Mouse (Mus musculus): Measurements from ENCODE around the gene Adcy5. TPM values are rescaled to one million over a fixed set of nuclear protein-coding genes. Genes with fewer than 3 reads are reported as not detected.

The Adcy5 gene
- polyA plus RNA-seq, 1 experiment from 2014 or later = 8.4 TPM

DNA sequence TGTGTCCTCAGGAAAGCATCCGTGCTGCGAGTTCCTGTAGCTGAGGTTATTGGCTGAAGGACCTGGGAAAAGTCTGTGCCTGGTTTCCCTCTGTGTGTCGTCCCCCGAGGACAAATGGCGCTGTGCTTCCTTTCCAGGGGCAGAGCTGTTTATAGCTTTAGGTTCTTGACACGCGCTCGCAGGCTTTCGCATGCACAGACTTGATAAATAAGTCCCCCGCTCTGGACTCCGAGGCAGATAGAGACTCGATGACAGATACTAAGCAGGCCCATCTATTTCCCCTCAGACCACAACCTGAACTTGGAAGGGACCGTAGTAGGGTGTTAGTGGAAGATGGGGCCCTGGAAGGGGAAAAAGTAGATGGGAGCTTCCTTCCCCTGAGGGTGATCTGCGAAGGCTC lies 70.0 kb downstream of the Adcy5 start:
- no peaks in the 10 kb centered on the region for H3K9me3 ChIP-seq (ENCODE audit: control insufficient read depth, low read length)

DNA sequence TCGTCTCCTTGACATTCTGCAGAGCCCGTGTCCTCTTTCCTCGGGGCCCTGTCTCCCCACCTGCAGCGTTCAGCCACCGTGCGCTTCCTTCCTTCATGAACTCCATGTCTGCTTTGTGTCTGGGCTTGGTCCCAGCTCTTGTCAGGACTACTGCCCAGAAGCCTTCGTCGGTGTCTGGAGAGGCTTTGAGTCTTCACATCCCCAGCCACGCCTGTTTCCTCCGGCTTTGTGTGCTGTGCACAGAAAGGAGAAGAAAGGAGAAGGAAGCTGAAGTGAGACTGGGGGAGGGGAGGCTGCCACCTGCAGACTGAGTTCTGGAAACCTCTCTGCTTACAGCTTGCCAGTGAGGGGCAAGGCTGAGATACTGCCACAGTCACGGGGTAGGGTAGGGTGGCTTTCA lies 74.9 kb downstream of the Adcy5 start:
- WGBS = 49% methylated on average over 11 of the region's 11 CpGs
- H3K4me3 ChIP-seq (replicated peaks; ENCODE audit: low read depth, low read length) = no peak overlapping the region
- no peaks in the 10 kb centered on the region for H3K36me3 ChIP-seq (ENCODE audit: control insufficient read depth, insufficient read depth, low read length)
- H3K9ac ChIP-seq (replicated peaks; ENCODE audit: low read length) = no peak overlapping the region
- no peaks in the 10 kb centered on the region for H3K9me3 ChIP-seq (ENCODE audit: control insufficient read depth, low read length)
- ATAC-seq (ENCODE audit: low FRiP score, low TSS enrichment) = no peak
- H3K27me3 ChIP-seq (ENCODE audit: control insufficient read depth, insufficient read depth, low read length) = no peaks in the 10 kb centered on the region
- no peak overlapping the region for H3K27ac ChIP-seq (replicated peaks; ENCODE audit: low read depth, low read length)
- no peak overlapping the region for H3K4me2 ChIP-seq (ENCODE audit: low read length)
- H3K4me1 ChIP-seq (ENCODE audit: control insufficient read depth, insufficient read depth, low read length) = peaks cover 10% of the 10 kb centered on the region; the same call in 1 of the 2 replicates
- no peak for DNase-seq

More for the DNA sequence above, 70.0 kb downstream of the Adcy5 start:
- ATAC-seq (ENCODE audit: low FRiP score, low TSS enrichment) = no peak
- Histone ChIP-seq H3K36me3 (ENCODE audit: control insufficient read depth, insufficient read depth, low read length) (no peaks in the 10 kb centered on the region), H3K9ac (replicated peaks; ENCODE audit: low read length) (no peak overlapping the region), H3K27me3 (ENCODE audit: control insufficient read depth, insufficient read depth, low read length) (no peaks in the 10 kb centered on the region), H3K4me2 (ENCODE audit: low read length) (no peak overlapping the region), H3K4me3 (replicated peaks; ENCODE audit: low read depth, low read length) (no peak overlapping the region), H3K4me1 (ENCODE audit: control insufficient read depth, insufficient read depth, low read length) (no peaks in the 10 kb centered on the region), H3K27ac (replicated peaks; ENCODE audit: low read depth, low read length) (no peak overlapping the region)
- WGBS = 90% methylated on average over 14 of the region's 14 CpGs
- DNase-seq = no peak

DNA sequence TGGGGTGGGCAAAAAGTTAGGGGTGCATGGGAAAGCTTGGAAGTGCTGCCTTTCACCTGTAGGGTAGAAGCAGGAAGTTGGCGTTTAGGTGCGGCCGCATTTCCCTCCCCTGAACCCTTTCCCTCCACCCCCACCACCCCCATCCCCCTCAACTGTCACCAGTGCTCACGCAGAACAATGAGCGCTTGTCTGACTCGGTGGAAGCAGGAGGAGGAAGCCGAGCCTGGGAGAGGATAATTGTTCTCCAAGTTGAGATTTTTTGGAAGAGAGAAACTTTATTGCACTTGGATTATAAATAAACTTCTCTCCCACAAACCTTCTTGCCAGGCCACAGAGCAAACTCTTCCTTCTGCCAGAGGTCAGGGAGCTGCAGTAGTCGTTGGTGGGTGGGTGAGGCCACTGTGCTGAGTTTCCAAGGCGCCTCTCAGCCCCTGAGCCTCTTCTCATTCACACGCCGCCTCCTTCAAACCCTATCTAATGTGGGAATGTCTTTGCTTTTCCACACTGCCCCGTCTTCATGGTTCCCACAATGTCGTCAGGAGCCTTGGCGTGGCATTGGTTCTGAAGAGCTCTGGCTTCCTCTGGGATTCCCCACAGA lies 77.6 kb downstream of the Adcy5 start:
- Histone ChIP-seq H3K9ac (replicated peaks; ENCODE audit: low read length) (no peak overlapping the region), H3K9me3 (ENCODE audit: control insufficient read depth, low read length) (no peaks in the 10 kb centered on the region), H3K4me1 (ENCODE audit: control insufficient read depth, insufficient read depth, low read length) (peaks cover 12% of the 10 kb centered on the region; the same call in 1 of the 2 replicates), H3K4me3 (replicated peaks; ENCODE audit: low read depth, low read length) (no peak overlapping the region), H3K27ac (replicated peaks; ENCODE audit: low read depth, low read length) (no peak overlapping the region), H3K36me3 (ENCODE audit: control insufficient read depth, insufficient read depth, low read length) (no peaks in the 10 kb centered on the region), H3K4me2 (ENCODE audit: low read length) (no peak overlapping the region), H3K27me3 (ENCODE audit: control insufficient read depth, insufficient read depth, low read length) (no peaks in the 10 kb centered on the region)
- no peak for ATAC-seq (ENCODE audit: low FRiP score, low TSS enrichment)
- WGBS = 22% methylated on average over 14 of the region's 14 CpGs
- no peak for DNase-seq

DNA sequence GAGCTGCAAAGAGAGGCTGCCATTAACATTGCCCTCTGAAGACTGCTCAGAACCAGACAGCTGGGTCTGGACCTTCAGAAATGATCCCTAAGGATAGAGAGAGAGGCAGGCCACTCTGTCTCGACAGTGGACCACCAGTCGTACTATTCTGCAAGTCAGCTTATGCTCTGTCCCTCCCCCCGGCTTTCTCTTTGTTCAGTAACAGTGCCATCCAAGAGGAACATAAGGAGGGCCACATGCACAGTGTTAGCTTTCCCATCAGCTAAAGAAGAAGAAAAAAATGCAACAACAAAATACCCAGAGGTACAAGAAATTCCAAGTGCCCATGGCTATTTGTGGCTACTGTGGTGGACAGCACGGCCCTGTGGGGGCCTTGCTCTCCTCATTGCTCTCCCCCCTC lies 78.7 kb downstream of the Adcy5 start:
- H3K4me3 ChIP-seq (replicated peaks; ENCODE audit: low read depth, low read length) = no peak overlapping the region
- DNase-seq (no peak), ATAC-seq (ENCODE audit: low FRiP score, low TSS enrichment) (no peak)
- H3K9me3 ChIP-seq (ENCODE audit: control insufficient read depth, low read length) = no peaks in the 10 kb centered on the region
- no peaks in the 10 kb centered on the region for H3K36me3 ChIP-seq (ENCODE audit: control insufficient read depth, insufficient read depth, low read length)
- H3K27me3 ChIP-seq (ENCODE audit: control insufficient read depth, insufficient read depth, low read length) = no peaks in the 10 kb centered on the region
- 79% methylated on average over 4 of the region's 4 CpGs for whole genome bisulfite sequencing
- no peak overlapping the region for H3K27ac ChIP-seq (replicated peaks; ENCODE audit: low read depth, low read length)
- H3K4me2 ChIP-seq (ENCODE audit: low read length) = no peak overlapping the region
- peaks cover 16% of the 10 kb centered on the region; the same call in 1 of the 2 replicates for H3K4me1 ChIP-seq (ENCODE audit: control insufficient read depth, insufficient read depth, low read length)
- H3K9ac ChIP-seq (replicated peaks; ENCODE audit: low read length) = no peak overlapping the region

DNA sequence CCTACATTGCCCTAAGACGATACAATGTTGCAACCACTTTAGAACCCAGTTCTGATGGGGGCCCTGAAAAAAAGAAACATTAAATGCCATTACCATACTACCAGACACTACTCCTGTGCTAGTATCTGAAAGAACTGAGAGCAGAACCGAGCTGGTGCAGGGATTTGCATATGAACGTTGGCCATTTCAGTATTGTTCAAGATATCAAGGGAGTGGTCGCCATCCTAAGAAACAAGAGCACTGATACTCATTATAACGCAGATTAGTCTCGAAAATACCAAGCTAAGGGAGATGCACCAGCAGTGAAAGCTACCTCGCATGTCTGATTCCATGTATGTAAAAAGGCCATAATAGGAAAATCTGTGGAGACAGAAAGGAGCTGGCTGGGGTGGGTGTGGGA lies 82.4 kb downstream of the Adcy5 start:
- Histone ChIP-seq H3K36me3 (ENCODE audit: control insufficient read depth, insufficient read depth, low read length) (no peaks in the 10 kb centered on the region), H3K9ac (replicated peaks; ENCODE audit: low read length) (no peak overlapping the region), H3K4me2 (ENCODE audit: low read length) (no peak overlapping the region), H3K9me3 (ENCODE audit: control insufficient read depth, low read length) (no peaks in the 10 kb centered on the region), H3K27me3 (ENCODE audit: control insufficient read depth, insufficient read depth, low read length) (no peaks in the 10 kb centered on the region), H3K4me1 (ENCODE audit: control insufficient read depth, insufficient read depth, low read length) (peaks cover 30% of the 10 kb centered on the region), H3K4me3 (replicated peaks; ENCODE audit: low read depth, low read length) (no peak overlapping the region), H3K27ac (replicated peaks; ENCODE audit: low read depth, low read length) (no peak overlapping the region)
- 65% methylated on average over 7 of the region's 7 CpGs for WGBS
- ATAC-seq (ENCODE audit: low FRiP score, low TSS enrichment) (no peak), DNase-seq (no peak)

DNA sequence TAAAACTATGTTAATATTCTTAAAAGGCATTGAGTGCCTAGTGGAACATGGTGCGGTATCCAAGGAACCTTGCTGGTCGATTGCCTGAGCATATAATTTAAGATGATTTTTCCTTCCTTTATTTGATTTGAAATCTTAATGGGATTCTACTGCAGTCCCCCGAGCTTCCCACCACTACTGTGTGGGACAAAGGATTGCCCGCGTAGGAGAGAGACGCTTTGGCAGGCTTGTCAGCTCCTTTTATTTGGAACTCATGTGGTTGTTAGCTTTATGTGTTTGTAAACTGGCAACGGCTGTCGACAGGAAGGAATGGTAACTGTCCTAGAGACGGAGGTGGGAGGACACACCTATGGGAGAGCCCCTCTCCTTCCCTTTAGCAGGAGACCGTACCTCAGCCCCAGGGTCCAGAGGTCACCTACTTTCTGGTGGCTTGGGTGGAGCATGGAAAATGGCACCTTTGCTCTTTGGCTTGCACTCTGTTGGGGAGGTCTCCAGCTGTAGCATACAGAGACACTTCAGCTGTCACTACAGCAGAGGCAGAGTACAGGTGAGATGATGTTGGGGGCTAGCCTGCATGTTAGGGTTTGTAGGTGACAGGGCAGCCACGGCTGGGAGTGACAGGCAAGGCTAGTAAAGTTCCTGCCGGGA lies 84.8 kb downstream of the Adcy5 start:
- 22% methylated on average over 12 of the region's 12 CpGs for WGBS
- no peaks in the 10 kb centered on the region for H3K9me3 ChIP-seq (ENCODE audit: control insufficient read depth, low read length)
- H3K9ac ChIP-seq (replicated peaks; ENCODE audit: low read length) = no peak overlapping the region
- H3K4me2 ChIP-seq (ENCODE audit: low read length) = no peak overlapping the region
- H3K36me3 ChIP-seq (ENCODE audit: control insufficient read depth, insufficient read depth, low read length) = no peaks in the 10 kb centered on the region
- H3K27me3 ChIP-seq (ENCODE audit: control insufficient read depth, insufficient read depth, low read length) = no peaks in the 10 kb centered on the region
- DNase-seq (peak; percentile 46), ATAC-seq (ENCODE audit: low FRiP score, low TSS enrichment) (no peak)
- peaks cover 20% of the 10 kb centered on the region for H3K4me1 ChIP-seq (ENCODE audit: control insufficient read depth, insufficient read depth, low read length)
- no peak overlapping the region for H3K27ac ChIP-seq (replicated peaks; ENCODE audit: low read depth, low read length)
- no peak overlapping the region for H3K4me3 ChIP-seq (replicated peaks; ENCODE audit: low read depth, low read length)

DNA sequence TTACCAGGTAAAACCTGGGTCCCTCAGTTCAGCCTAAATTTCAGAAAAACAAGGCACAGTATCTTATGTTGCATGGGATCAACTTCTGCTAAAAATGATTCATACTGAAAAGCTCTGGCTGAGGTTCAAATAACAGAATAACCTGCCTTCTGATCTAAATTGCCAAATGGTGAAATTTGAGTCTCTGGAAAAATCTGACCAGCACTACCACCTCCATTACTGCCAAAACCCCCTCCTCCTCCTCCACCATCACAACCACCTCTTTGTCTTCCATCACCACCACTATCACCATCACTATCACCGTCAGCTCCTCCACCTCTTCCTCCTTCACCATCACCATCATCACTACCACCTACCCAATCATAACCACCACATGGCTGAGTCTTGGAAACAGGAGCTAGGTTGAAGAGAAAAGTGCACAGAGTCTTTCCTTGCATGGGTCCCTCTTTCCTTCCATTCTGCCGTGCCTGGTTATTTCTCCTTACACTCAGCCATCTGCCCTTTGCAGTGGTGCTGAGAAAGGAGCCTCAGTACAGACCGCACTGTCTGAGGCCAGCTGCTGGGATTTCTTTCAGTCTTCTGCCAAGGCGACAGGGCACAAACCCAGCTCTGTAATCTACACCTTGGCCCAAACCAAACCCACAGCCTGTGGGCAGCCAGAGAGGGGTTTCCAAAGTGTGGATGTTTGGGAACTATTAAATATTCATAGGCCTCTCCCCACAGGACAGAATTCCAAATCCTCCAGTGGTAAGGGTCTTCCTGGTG lies 85.5 kb downstream of the Adcy5 start:
- H3K4me2 ChIP-seq (ENCODE audit: low read length) = no peak overlapping the region
- H3K27ac ChIP-seq (replicated peaks; ENCODE audit: low read depth, low read length) = no peak overlapping the region
- DNase-seq = no peak
- WGBS = 82% methylated on average over 4 of the region's 4 CpGs
- no peak overlapping the region for H3K4me3 ChIP-seq (replicated peaks; ENCODE audit: low read depth, low read length)
- H3K9ac ChIP-seq (replicated peaks; ENCODE audit: low read length) = no peak overlapping the region
- no peaks in the 10 kb centered on the region for H3K36me3 ChIP-seq (ENCODE audit: control insufficient read depth, insufficient read depth, low read length)
- H3K4me1 ChIP-seq (ENCODE audit: control insufficient read depth, insufficient read depth, low read length) = peaks cover 20% of the 10 kb centered on the region
- ATAC-seq (ENCODE audit: low FRiP score, low TSS enrichment) = no peak
- H3K9me3 ChIP-seq (ENCODE audit: control insufficient read depth, low read length) = no peaks in the 10 kb centered on the region
- H3K27me3 ChIP-seq (ENCODE audit: control insufficient read depth, insufficient read depth, low read length) = no peaks in the 10 kb centered on the region

DNA sequence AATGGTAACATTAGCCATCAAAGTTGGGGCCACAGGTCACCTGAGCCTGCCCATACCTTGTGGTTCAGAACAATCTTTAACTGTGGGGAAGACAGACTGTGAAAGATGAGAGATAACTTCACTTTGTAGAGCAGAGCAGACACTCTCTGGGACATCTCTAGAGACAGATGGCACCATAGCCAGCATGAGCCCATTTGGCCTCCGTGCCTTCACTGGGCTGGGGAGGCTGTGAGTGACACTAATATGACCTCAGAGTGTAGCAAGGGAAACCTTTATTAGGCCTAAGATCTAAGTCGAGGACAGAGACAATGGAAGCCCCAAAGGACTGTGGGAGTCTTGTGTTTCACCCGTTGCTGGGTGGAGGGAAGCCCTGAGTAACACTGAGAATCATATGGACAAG lies 92.7 kb downstream of the Adcy5 start:
- Histone ChIP-seq H3K27ac (replicated peaks; ENCODE audit: low read depth, low read length) (no peak overlapping the region), H3K9me3 (ENCODE audit: control insufficient read depth, low read length) (no peaks in the 10 kb centered on the region), H3K4me3 (replicated peaks; ENCODE audit: low read depth, low read length) (no peak overlapping the region), H3K9ac (replicated peaks; ENCODE audit: low read length) (no peak overlapping the region), H3K4me2 (ENCODE audit: low read length) (no peak overlapping the region), H3K27me3 (ENCODE audit: control insufficient read depth, insufficient read depth, low read length) (no peaks in the 10 kb centered on the region), H3K36me3 (ENCODE audit: control insufficient read depth, insufficient read depth, low read length) (no peaks in the 10 kb centered on the region), H3K4me1 (ENCODE audit: control insufficient read depth, insufficient read depth, low read length) (no peaks in the 10 kb centered on the region)
- WGBS = 55% methylated on average over 3 of the region's 3 CpGs
- no peak for ATAC-seq (ENCODE audit: low FRiP score, low TSS enrichment)
- no peak for DNase-seq
